Mouse (Mus musculus) G1E-ER4 (cell line): ENCODE measurements around the gene Bmp4. TPM values are rescaled to one million over a fixed set of nuclear protein-coding genes. Genes with fewer than 3 reads are reported as not detected.

Experiments
- GATA1 ChIP-seq: IDR thresholded peaks from one replicate; pipeline ENCODE4 v1.8.0; 2012; ENCODE audit warnings: low read length, inconsistent platforms
- polyA plus RNA-seq: library from polyadenylated mRNA; stranded (reverse); fragments of >175 nt; gene quantifications from 2 replicates; pipeline ENCODE4 v1.2.3, GENCODE M21; 2012

Gene Bmp4
- polyA plus RNA-seq, 1 experiment = not detected

GRCm38 (mm10) chr14:46389438-46390248 is 826 bp downstream of the Bmp4 start:
- TF ChIP-seq GATA1 = no peak

- no peak for TF ChIP-seq GATA1
Measured at GRCm38 (mm10) chr14:46388636-46389035, 1.8 kb downstream of the Bmp4 start.

GRCm38 (mm10) chr14:46387821-46388481 is 2.5 kb downstream of the Bmp4 start:
- TF ChIP-seq GATA1 = no peak

GRCm38 (mm10) chr14:46387357-46387671 is 3.2 kb downstream of the Bmp4 start:
- no peak for TF ChIP-seq GATA1

- TF ChIP-seq GATA1 = no peak
Measured at GRCm38 (mm10) chr14:46386478-46387356, 3.8 kb downstream of the Bmp4 start.

GRCm38 (mm10) chr14:46385701-46386477 is 4.6 kb downstream of the Bmp4 start:
- no peak for TF ChIP-seq GATA1

- no peak for TF ChIP-seq GATA1
Measured at GRCm38 (mm10) chr14:46384946-46385691, 5.3 kb downstream of the Bmp4 start.

- TF ChIP-seq GATA1 = no peak
Measured at GRCm38 (mm10) chr14:46381457-46381856, 9.0 kb downstream of the Bmp4 start.

GRCm38 (mm10) chr14:46380286-46380721 is 10.2 kb downstream of the Bmp4 start:
- no peak for TF ChIP-seq GATA1

GRCm38 (mm10) chr14:46379285-46379684 is 11.2 kb downstream of the Bmp4 start, which contains the start of gene Gm15217:
Gene Gm15217, plus strand, starts transcription at chr14:46379414.
- no peak for TF ChIP-seq GATA1

- TF ChIP-seq GATA1 = no peak
Measured at GRCm38 (mm10) chr14:46375796-46376195, 14.7 kb downstream of the Bmp4 start.

- no peak for TF ChIP-seq GATA1
Measured at GRCm38 (mm10) chr14:46372452-46372851, 18.0 kb downstream of the Bmp4 start.

GRCm38 (mm10) chr14:46363209-46363608 is 27.3 kb downstream of the Bmp4 start:
- TF ChIP-seq GATA1 = no peak

- TF ChIP-seq GATA1 = no peak
Measured at GRCm38 (mm10) chr14:46357696-46358095, 32.8 kb downstream of the Bmp4 start.
